Mouse (Mus musculus): Measurements from ENCODE around the gene Commd3. TPM values are rescaled to one million over a fixed set of nuclear protein-coding genes. Genes with fewer than 3 reads are reported as not detected.

The Commd3 gene
- polyA plus RNA-seq, 1 experiment: 121 TPM

GRCm38 (mm10) chr2:18695629-18696150 is 23.5 kb downstream of the Commd3 start:
- H3K36me3 ChIP-seq (ENCODE audit: control insufficient read depth, insufficient read depth): no peaks in the 10 kb centered on the region
- H3ac ChIP-seq (ENCODE audit: control insufficient read depth, insufficient read length): no peak overlapping the region
- no peaks in the 10 kb centered on the region for H3K27me3 ChIP-seq (ENCODE audit: control insufficient read depth, insufficient read depth, insufficient read length)
- H3K79me2 ChIP-seq (ENCODE audit: control insufficient read depth, insufficient read depth): no peaks in the 10 kb centered on the region
- no peak for TF ChIP-seq REST (IDR thresholded peaks at IDR 0.05; ENCODE audit: insufficient read depth, insufficient read length)
- TF ChIP-seq POLR2AphosphoS2 (IDR thresholded peaks at IDR 0.05; ENCODE audit: insufficient read length, low read depth): no peak
- no peak for TF ChIP-seq E2F4 (IDR thresholded peaks at IDR 0.05; ENCODE audit: insufficient read depth)
- TF ChIP-seq MAX (IDR thresholded peaks at IDR 0.05; ENCODE audit: low read depth): no peak
- no peak for TF ChIP-seq TCF3 (IDR thresholded peaks at IDR 0.05; ENCODE audit: insufficient read length, low read depth)
- no peak for TF ChIP-seq SRF (IDR thresholded peaks at IDR 0.05; ENCODE audit: control insufficient read depth, insufficient read length, low read depth)
- TF ChIP-seq USF1 (IDR thresholded peaks at IDR 0.05; ENCODE audit: low read depth): no peak
- TF ChIP-seq MYOD1 (IDR thresholded peaks at IDR 0.05; ENCODE audit: control insufficient read depth in 1 of 3, insufficient read length in 2 of 3, low read depth in 2 of 3): no peak
- no peak overlapping the region for H3K4me3 ChIP-seq
- H3K4me2 ChIP-seq (ENCODE audit: low read depth): no peak overlapping the region

- TF ChIP-seq MAX (IDR thresholded peaks at IDR 0.05; ENCODE audit: low read depth) (no peak), SRF (IDR thresholded peaks at IDR 0.05; ENCODE audit: control insufficient read depth, insufficient read length, low read depth) (no peak), POLR2A (IDR thresholded peaks at IDR 0.05; ENCODE audit: insufficient read length, low read depth) (no peak), MYOD1 (IDR thresholded peaks at IDR 0.05; ENCODE audit: control insufficient read depth in 1 of 3, insufficient read length in 2 of 3, low read depth in 2 of 3) (peak in 1 of 3 experiments; percentile 9), MYOG (IDR thresholded peaks at IDR 0.05; ENCODE audit: control insufficient read depth in 1 of 3, insufficient read depth in 1 of 3, insufficient read length in 2 of 3, low read depth in 2 of 3) (no peak)
- H3K79me2 ChIP-seq (ENCODE audit: control insufficient read depth, insufficient read depth): no peaks in the 10 kb centered on the region
- no peaks in the 10 kb centered on the region for H3K36me3 ChIP-seq (ENCODE audit: control insufficient read depth, insufficient read depth)
- no peak overlapping the region for H3ac ChIP-seq (ENCODE audit: control insufficient read depth, insufficient read length)
- no peak overlapping the region for H3K4me3 ChIP-seq
- no peaks in the 10 kb centered on the region for H3K27me3 ChIP-seq (ENCODE audit: control insufficient read depth, insufficient read depth, insufficient read length)
- no peak overlapping the region for H3K4me2 ChIP-seq (ENCODE audit: low read depth)
Observed at GRCm38 (mm10) chr2:18697591-18698244, 25.5 kb downstream of the Commd3 start.

GRCm38 (mm10) chr2:18698663-18699385 is 26.6 kb downstream of the Commd3 start:
- no peak overlapping the region for H3ac ChIP-seq (ENCODE audit: control insufficient read depth, insufficient read length)
- H3K4me3 ChIP-seq: no peak overlapping the region
- H3K36me3 ChIP-seq (ENCODE audit: control insufficient read depth, insufficient read depth): no peaks in the 10 kb centered on the region
- H3K27me3 ChIP-seq (ENCODE audit: control insufficient read depth, insufficient read depth, insufficient read length): no peaks in the 10 kb centered on the region
- TF ChIP-seq E2F4 (IDR thresholded peaks at IDR 0.05; ENCODE audit: insufficient read depth): no peak
- no peak for TF ChIP-seq MAX (IDR thresholded peaks at IDR 0.05; ENCODE audit: low read depth)
- no peak for TF ChIP-seq TCF3 (IDR thresholded peaks at IDR 0.05; ENCODE audit: insufficient read length, low read depth)
- no peak for TF ChIP-seq USF1 (IDR thresholded peaks at IDR 0.05; ENCODE audit: low read depth)
- TF ChIP-seq POLR2A (IDR thresholded peaks at IDR 0.05; ENCODE audit: insufficient read length, low read depth): no peak
- no peak for TF ChIP-seq REST (IDR thresholded peaks at IDR 0.05; ENCODE audit: insufficient read depth, insufficient read length)
- no peak for TF ChIP-seq POLR2AphosphoS2 (IDR thresholded peaks at IDR 0.05; ENCODE audit: insufficient read length, low read depth)
- TF ChIP-seq MYOD1 (IDR thresholded peaks at IDR 0.05; ENCODE audit: control insufficient read depth in 1 of 3, insufficient read length in 2 of 3, low read depth in 2 of 3): no peak
- TF ChIP-seq SRF (IDR thresholded peaks at IDR 0.05; ENCODE audit: control insufficient read depth, insufficient read length, low read depth): no peak
- TF ChIP-seq CEBPB (IDR thresholded peaks at IDR 0.05; ENCODE audit: insufficient read depth, poor library complexity, severe bottlenecking): no peak
- TF ChIP-seq MYOG (IDR thresholded peaks at IDR 0.05; ENCODE audit: control insufficient read depth in 1 of 3, insufficient read depth in 1 of 3, insufficient read length in 2 of 3, low read depth in 2 of 3): no peak
- no peak for TF ChIP-seq TCF12 (IDR thresholded peaks at IDR 0.05; ENCODE audit: insufficient read depth, poor library complexity, severe bottlenecking)
- H3K79me2 ChIP-seq (ENCODE audit: control insufficient read depth, insufficient read depth): no peaks in the 10 kb centered on the region
- no peak overlapping the region for H3K4me2 ChIP-seq (ENCODE audit: low read depth)

GRCm38 (mm10) chr2:18699401-18699990 is 27.3 kb downstream of the Commd3 start:
- Histone ChIP-seq H3ac (ENCODE audit: control insufficient read depth, insufficient read length) (no peak overlapping the region), H3K36me3 (ENCODE audit: control insufficient read depth, insufficient read depth) (no peaks in the 10 kb centered on the region), H3K4me2 (ENCODE audit: low read depth) (no peak overlapping the region), H3K79me2 (ENCODE audit: control insufficient read depth, insufficient read depth) (no peaks in the 10 kb centered on the region), H3K27me3 (ENCODE audit: control insufficient read depth, insufficient read depth, insufficient read length) (no peaks in the 10 kb centered on the region), H3K4me3 (no peak overlapping the region)
- TF ChIP-seq CEBPB (IDR thresholded peaks at IDR 0.05; ENCODE audit: insufficient read depth, poor library complexity, severe bottlenecking) (no peak), USF1 (IDR thresholded peaks at IDR 0.05; ENCODE audit: low read depth) (no peak)

- Histone ChIP-seq H3ac (ENCODE audit: control insufficient read depth, insufficient read length) (no peak overlapping the region), H3K36me3 (ENCODE audit: control insufficient read depth, insufficient read depth) (no peaks in the 10 kb centered on the region), H3K4me3 (no peak overlapping the region), H3K27me3 (ENCODE audit: control insufficient read depth, insufficient read depth, insufficient read length) (no peaks in the 10 kb centered on the region), H3K4me2 (ENCODE audit: low read depth) (no peak overlapping the region), H3K79me2 (ENCODE audit: control insufficient read depth, insufficient read depth) (no peaks in the 10 kb centered on the region)
- no peak for TF ChIP-seq POLR2AphosphoS2 (IDR thresholded peaks at IDR 0.05; ENCODE audit: insufficient read length, low read depth)
Observed at GRCm38 (mm10) chr2:18710356-18710755, 38.2 kb downstream of the Commd3 start.

All from myocyte (in vitro differentiated cells).